Mouse (Mus musculus): Measurements from ENCODE around the gene Tff1.

Gene Tff1

GRCm38 (mm10) chr17:31152966-31153499 is 12.0 kb downstream of the Tff1 start:
- DNase-seq, result no peak

GRCm38 (mm10) chr17:31152512-31152911 is 12.6 kb downstream of the Tff1 start:
- no peak for DNase-seq

GRCm38 (mm10) chr17:31145998-31146397 is 19.1 kb downstream of the Tff1 start:
- no peak for DNase-seq

GRCm38 (mm10) chr17:31144040-31145037 is 20.7 kb downstream of the Tff1 start, which contains the start of gene Tff2:
Tff2 (minus strand) TSS chr17:31144282.
- DNase-seq, result no peak

- DNase-seq, result no peak
Measured at GRCm38 (mm10) chr17:31142116-31142515, 23.0 kb downstream of the Tff1 start.

GRCm38 (mm10) chr17:31138398-31138797 is 26.7 kb downstream of the Tff1 start:
- no peak for DNase-seq

GRCm38 (mm10) chr17:31136821-31137220 is 28.3 kb downstream of the Tff1 start:
- no peak for DNase-seq

- DNase-seq, result no peak
Measured at GRCm38 (mm10) chr17:31136291-31136690, 28.8 kb downstream of the Tff1 start.

- no peak for DNase-seq
Measured at GRCm38 (mm10) chr17:31134913-31135312, 30.2 kb downstream of the Tff1 start.

- DNase-seq, result no peak
Measured at GRCm38 (mm10) chr17:31133776-31134175, 31.3 kb downstream of the Tff1 start.

GRCm38 (mm10) chr17:31131269-31131821 is 33.7 kb downstream of the Tff1 start:
- no peak for DNase-seq

GRCm38 (mm10) chr17:31129452-31129851 is 35.6 kb downstream of the Tff1 start, which contains the start of gene Tff3:
Tff3 (minus strand) TSS chr17:31129646.
- DNase-seq, result no peak

GRCm38 (mm10) chr17:31128708-31129318 is 36.3 kb downstream of the Tff1 start:
- DNase-seq, result no peak

- no peak for DNase-seq
Measured at GRCm38 (mm10) chr17:31125548-31126266, 39.4 kb downstream of the Tff1 start.

- no peak for DNase-seq
Measured at GRCm38 (mm10) chr17:31121975-31122374, 43.1 kb downstream of the Tff1 start.

GRCm38 (mm10) chr17:31119429-31119828 is 45.6 kb downstream of the Tff1 start:
- peak; percentile 93 for DNase-seq

- DNase-seq, result no peak
Measured at GRCm38 (mm10) chr17:31117946-31118345, 47.1 kb downstream of the Tff1 start.

- no peak for DNase-seq
Measured at GRCm38 (mm10) chr17:31116063-31116462, 49.0 kb downstream of the Tff1 start.

GRCm38 (mm10) chr17:31113191-31113856 is 51.8 kb downstream of the Tff1 start:
- DNase-seq, result no peak

Measured in heart, adult 11 months (tissue).